Mouse (Mus musculus): ENCODE measurements around the gene Rab7b. TPM values are rescaled to one million over a fixed set of nuclear protein-coding genes. Genes with fewer than 3 reads are reported as not detected.
A peak's percentile ranks its signal among the peaks of the same experiment; 100 is the strongest.

Gene Rab7b
- polyA plus RNA-seq, 1 experiment from 2014 or later: 0.79 TPM

- WGBS: 83% methylated on average over 12 of the region's 12 CpGs
- Histone ChIP-seq H3K4me3 (no peak overlapping the region), H3K9me3 (no peaks in the 10 kb centered on the region), H3K27me3 (ENCODE audit: insufficient read depth, poor library complexity, severe bottlenecking) (no peaks in the 10 kb centered on the region; the same call in 1 of the 2 replicates), H3K36me3 (no peaks in the 10 kb centered on the region), H3K4me1 (peaks cover 30% of the 10 kb centered on the region), H3K27ac (no peak overlapping the region)
- DNase-seq (ENCODE audit: low spot score): no peak
Measured at GRCm38 (mm10) chr1:131730639-131731437, 42.3 kb downstream of the Rab7b start.

- peaks cover 35% of the 10 kb centered on the region for H3K4me1 ChIP-seq
- H3K9me3 ChIP-seq: no peaks in the 10 kb centered on the region
- 81% methylated on average over 13 of the region's 13 CpGs for WGBS
- peak overlapping the region; percentile 42 for H3K27ac ChIP-seq
- H3K4me3 ChIP-seq: no peak overlapping the region
- no peaks in the 10 kb centered on the region for H3K36me3 ChIP-seq
- DNase-seq (ENCODE audit: low spot score): no peak
- no peaks in the 10 kb centered on the region; the same call in 1 of the 2 replicates for H3K27me3 ChIP-seq (ENCODE audit: insufficient read depth, poor library complexity, severe bottlenecking)
Measured at GRCm38 (mm10) chr1:131733474-131734180, 45.1 kb downstream of the Rab7b start.

- H3K36me3 ChIP-seq: no peaks in the 10 kb centered on the region
- no peak overlapping the region for H3K27ac ChIP-seq
- H3K4me3 ChIP-seq: no peak overlapping the region
- peaks cover 35% of the 10 kb centered on the region for H3K4me1 ChIP-seq
- DNase-seq (ENCODE audit: low spot score): no peak
- H3K9me3 ChIP-seq: no peaks in the 10 kb centered on the region
- WGBS: 91% methylated on average over 6 of the region's 6 CpGs
- no peaks in the 10 kb centered on the region; the same call in 1 of the 2 replicates for H3K27me3 ChIP-seq (ENCODE audit: insufficient read depth, poor library complexity, severe bottlenecking)
Measured at GRCm38 (mm10) chr1:131734657-131735273, 46.3 kb downstream of the Rab7b start.

- no peaks in the 10 kb centered on the region; the same call in 1 of the 2 replicates for H3K27me3 ChIP-seq (ENCODE audit: insufficient read depth, poor library complexity, severe bottlenecking)
- H3K4me1 ChIP-seq: peaks cover 35% of the 10 kb centered on the region
- no peaks in the 10 kb centered on the region for H3K9me3 ChIP-seq
- no peaks in the 10 kb centered on the region for H3K36me3 ChIP-seq
- WGBS: 18% methylated on average over 9 of the region's 9 CpGs
- DNase-seq (ENCODE audit: low spot score): no peak
- H3K27ac ChIP-seq: peak overlapping the region; percentile 74
- H3K4me3 ChIP-seq: no peak overlapping the region
Measured at GRCm38 (mm10) chr1:131736494-131736893, 48.0 kb downstream of the Rab7b start.

GRCm38 (mm10) chr1:131737269-131737668, 48.8 kb downstream of the Rab7b start:
- no peak for DNase-seq (ENCODE audit: low spot score)
- Histone ChIP-seq H3K9me3 (no peaks in the 10 kb centered on the region), H3K27ac (peak overlapping the region; percentile 3; the same call in 1 of the 2 replicates), H3K4me1 (peaks cover 28% of the 10 kb centered on the region), H3K4me3 (no peak overlapping the region), H3K36me3 (no peaks in the 10 kb centered on the region), H3K27me3 (ENCODE audit: insufficient read depth, poor library complexity, severe bottlenecking) (no peaks in the 10 kb centered on the region; the same call in 1 of the 2 replicates)
- 76% methylated on average over 5 of the region's 5 CpGs for WGBS

- WGBS: 78% methylated on average over 1 of the region's 1 CpGs
- DNase-seq (ENCODE audit: low spot score): no peak
Measured at GRCm38 (mm10) chr1:131738760-131739159, 50.3 kb downstream of the Rab7b start.

GRCm38 (mm10) chr1:131739481-131740160, 51.1 kb downstream of the Rab7b start:
- Histone ChIP-seq H3K27me3 (ENCODE audit: insufficient read depth, poor library complexity, severe bottlenecking) (peaks cover 3% of the 10 kb centered on the region; the same call in 1 of the 2 replicates), H3K36me3 (no peaks in the 10 kb centered on the region), H3K4me1 (peaks cover 36% of the 10 kb centered on the region), H3K27ac (no peak overlapping the region), H3K9me3 (no peaks in the 10 kb centered on the region), H3K4me3 (no peak overlapping the region)
- no peak for DNase-seq (ENCODE audit: low spot score)
- WGBS: 86% methylated on average over 9 of the region's 9 CpGs

More at GRCm38 (mm10) chr1:131738760-131739159, 50.3 kb downstream of the Rab7b start:
- Histone ChIP-seq H3K27ac (no peak overlapping the region), H3K4me3 (no peak overlapping the region), H3K9me3 (no peaks in the 10 kb centered on the region), H3K4me1 (peaks cover 32% of the 10 kb centered on the region), H3K36me3 (no peaks in the 10 kb centered on the region), H3K27me3 (ENCODE audit: insufficient read depth, poor library complexity, severe bottlenecking) (no peaks in the 10 kb centered on the region; the same call in 1 of the 2 replicates)

GRCm38 (mm10) chr1:131743868-131744464, 55.5 kb downstream of the Rab7b start, which contains the start of gene Slc26a9:
Slc26a9 (plus strand) TSS chr1:131744022.
- Histone ChIP-seq H3K4me1 (peaks cover 28% of the 10 kb centered on the region), H3K4me3 (no peak within 1 kb of the TSS), H3K27ac (peak within 1 kb of the TSS; percentile 24), H3K27me3 (ENCODE audit: insufficient read depth, poor library complexity, severe bottlenecking) (peaks cover 33% of the 10 kb centered on the region; the same call in 1 of the 2 replicates), H3K9me3 (no peaks in the 10 kb centered on the region), H3K36me3 (no peaks in the 10 kb centered on the region)
- 52% methylated on average over 10 of the region's 10 CpGs for WGBS
- no peak for DNase-seq (ENCODE audit: low spot score)

GRCm38 (mm10) chr1:131745391-131745790, 56.9 kb downstream of the Rab7b start:
- no peak overlapping the region for H3K27ac ChIP-seq
- H3K9me3 ChIP-seq: no peaks in the 10 kb centered on the region
- DNase-seq (ENCODE audit: low spot score): no peak
- H3K36me3 ChIP-seq: no peaks in the 10 kb centered on the region
- no peak overlapping the region for H3K4me3 ChIP-seq
- H3K4me1 ChIP-seq: peaks cover 28% of the 10 kb centered on the region
- WGBS: 54% methylated on average over 5 of the region's 5 CpGs
- peaks cover 42% of the 10 kb centered on the region; the same call in 1 of the 2 replicates for H3K27me3 ChIP-seq (ENCODE audit: insufficient read depth, poor library complexity, severe bottlenecking)

- 48% methylated on average over 2 of the region's 2 CpGs for WGBS
- Histone ChIP-seq H3K4me1 (peaks cover 28% of the 10 kb centered on the region), H3K36me3 (no peaks in the 10 kb centered on the region)
Measured at GRCm38 (mm10) chr1:131747761-131748160, 59.3 kb downstream of the Rab7b start.

GRCm38 (mm10) chr1:131748636-131749035, 60.1 kb downstream of the Rab7b start:
- no peaks in the 10 kb centered on the region for H3K36me3 ChIP-seq
- no peak overlapping the region for H3K27ac ChIP-seq
- H3K4me3 ChIP-seq: no peak overlapping the region
- DNase-seq (ENCODE audit: low spot score): no peak
- WGBS: 80% methylated on average over 2 of the region's 2 CpGs
- H3K4me1 ChIP-seq: peaks cover 23% of the 10 kb centered on the region
- no peaks in the 10 kb centered on the region for H3K9me3 ChIP-seq
- peaks cover 56% of the 10 kb centered on the region for H3K27me3 ChIP-seq (ENCODE audit: insufficient read depth, poor library complexity, severe bottlenecking)

More at GRCm38 (mm10) chr1:131747761-131748160, 59.3 kb downstream of the Rab7b start:
- no peak for DNase-seq (ENCODE audit: low spot score)
- Histone ChIP-seq H3K4me3 (no peak overlapping the region), H3K27me3 (ENCODE audit: insufficient read depth, poor library complexity, severe bottlenecking) (peaks cover 51% of the 10 kb centered on the region), H3K27ac (no peak overlapping the region), H3K9me3 (no peaks in the 10 kb centered on the region)

Data from heart, embryonic 10.5 days (tissue).